Mouse (Mus musculus) kidney, adult 2 months (tissue): Measurements from ENCODE around the gene Phyhipl. TPM values are rescaled to one million over a fixed set of nuclear protein-coding genes. Genes with fewer than 3 reads are reported as not detected.

Experiments
- DNase-seq: peaks from one replicate; pipeline ENCODE4 v3.0.0; 2021
- H3K27ac ChIP-seq: fragments of 200-500 bp; 2 replicates; pipeline ENCODE4 v1.5.1; 2012; ENCODE audit warnings: low read depth, low read length, control low read depth, inconsistent platforms; ENCODE audit not compliant: insufficient read depth
- H3K27me3 ChIP-seq: fragments of 200-500 bp; replicated peaks from 2 replicates; pipeline ENCODE4 v1.6.1; 2012; ENCODE audit warnings: mild to moderate bottlenecking, moderate library complexity, low read length, inconsistent platforms; ENCODE audit not compliant: control insufficient read depth, insufficient read depth
- H3K36me3 ChIP-seq: fragments of 200-500 bp; 2 replicates; pipeline ENCODE4 v1.6.1; 2012; ENCODE audit warnings: mild to moderate bottlenecking, moderate library complexity, low read length, inconsistent platforms; ENCODE audit not compliant: control insufficient read depth, insufficient read depth
- H3K4me1 ChIP-seq: fragments of 200-500 bp; 2 replicates; pipeline ENCODE4 v1.6.1; 2011; ENCODE audit warnings: low read length; ENCODE audit not compliant: control insufficient read depth, insufficient read depth
- H3K4me3 ChIP-seq: fragments of 200-500 bp; 2 replicates; pipeline ENCODE4 v1.5.1; 2011; ENCODE audit warnings: mild to moderate bottlenecking, low read depth, low read length, control low read depth; ENCODE audit not compliant: insufficient read depth
- CTCF ChIP-seq: fragments of 200-500 bp; conservative IDR thresholded peaks from 2 replicates; pipeline ENCODE4 v1.5.1; 2011; ENCODE audit warnings: low read depth, mild to moderate bottlenecking, control low read depth, low read length, moderate library complexity, mixed read lengths; ENCODE audit not compliant: insufficient read depth, insufficient read length
- POLR2A ChIP-seq: fragments of 200-500 bp; IDR thresholded peaks from one replicate; pipeline ENCODE4 v1.6.1; 2011; ENCODE audit warnings: low read depth, low read length, control low read depth
- WGBS: fragments of 180-500 bp; shearing (Covaris S2); methylation state at CpG from one replicate; pipeline ENCODE4 v1.1.7; 2018; 5-methylcytosine and 5-hydroxymethylcytosine counted together
- polyA plus RNA-seq: library from polyadenylated mRNA; depleted of rRNA; stranded (reverse); fragments of >200 nt; gene quantifications from 2 replicates; pipeline ENCODE4 v1.2.3, GENCODE M21; 2012

Gene Phyhipl
- polyA plus RNA-seq, 1 experiment, result 75.4 TPM

GRCm38 (mm10) chr10:70635261-70635660 lies 20.5 kb downstream of the Phyhipl start:
- Histone ChIP-seq H3K4me1 (peaks cover 6% of the 10 kb centered on the region; the same call in 1 of the 2 replicates), H3K27me3 (no peaks in the 10 kb centered on the region), H3K4me3 (no peak overlapping the region), H3K27ac (no peak overlapping the region), H3K36me3 (no peaks in the 10 kb centered on the region)
- 14% methylated on average over 1 of the region's 1 CpGs for WGBS
- no peak for TF ChIP-seq POLR2A
- no peak for TF ChIP-seq CTCF
- peak; percentile 49 for DNase-seq

- Histone ChIP-seq H3K4me1 (0 out of 2 replicates have a peak, but pooled peaks cover 2% of the 10 kb centered on the region), H3K36me3 (no peaks in the 10 kb centered on the region), H3K4me3 (no peak overlapping the region), H3K27ac (no peak overlapping the region), H3K27me3 (no peaks in the 10 kb centered on the region)
- no peak for TF ChIP-seq CTCF
- TF ChIP-seq POLR2A, result no peak
- DNase-seq, result no peak
- 60% methylated on average over 1 of the region's 1 CpGs for WGBS
Observed at GRCm38 (mm10) chr10:70631142-70631541, 24.6 kb downstream of the Phyhipl start.

GRCm38 (mm10) chr10:70623461-70623860 lies 32.3 kb downstream of the Phyhipl start:
- H3K4me3 ChIP-seq, result no peak overlapping the region
- no peak for TF ChIP-seq CTCF
- DNase-seq, result peak; percentile 60
- H3K27ac ChIP-seq, result no peak overlapping the region
- 76% methylated on average over 3 of the region's 3 CpGs for WGBS
- no peaks in the 10 kb centered on the region for H3K27me3 ChIP-seq
- H3K36me3 ChIP-seq, result no peaks in the 10 kb centered on the region
- H3K4me1 ChIP-seq, result no peaks in the 10 kb centered on the region

GRCm38 (mm10) chr10:70616377-70616776 lies 39.4 kb downstream of the Phyhipl start:
- Histone ChIP-seq H3K4me1 (no peaks in the 10 kb centered on the region), H3K4me3 (no peak overlapping the region), H3K36me3 (no peaks in the 10 kb centered on the region), H3K27ac (no peak overlapping the region), H3K27me3 (no peaks in the 10 kb centered on the region)
- 92% methylated on average over 6 of the region's 6 CpGs for WGBS
- DNase-seq, result no peak
- no peak for TF ChIP-seq POLR2A

- Histone ChIP-seq H3K27ac (no peak overlapping the region), H3K4me3 (no peak overlapping the region), H3K4me1 (no peaks in the 10 kb centered on the region), H3K27me3 (no peaks in the 10 kb centered on the region), H3K36me3 (no peaks in the 10 kb centered on the region; the same call in 1 of the 2 replicates)
- WGBS, result 89% methylated on average over 1 of the region's 1 CpGs
- DNase-seq, result no peak
- no peak for TF ChIP-seq POLR2A
- TF ChIP-seq CTCF, result no peak
Observed at GRCm38 (mm10) chr10:70611633-70612032, 44.1 kb downstream of the Phyhipl start.

GRCm38 (mm10) chr10:70599925-70600305 lies 55.9 kb downstream of the Phyhipl start:
- peaks cover 6% of the 10 kb centered on the region; the same call in 1 of the 2 replicates for H3K4me1 ChIP-seq
- no peak for TF ChIP-seq POLR2A
- TF ChIP-seq CTCF, result no peak
- WGBS, result 1% methylated on average over 28 of the region's 28 CpGs
- H3K27ac ChIP-seq, result 0 out of 2 replicates have a peak overlapping the region, but pooled peaks have one; percentile 1
- H3K4me3 ChIP-seq, result peak overlapping the region; percentile 86
- H3K27me3 ChIP-seq, result no peaks in the 10 kb centered on the region
- H3K36me3 ChIP-seq, result no peaks in the 10 kb centered on the region
- DNase-seq, result no peak

GRCm38 (mm10) chr10:70599126-70599924 lies 56.4 kb downstream of the Phyhipl start:
- H3K27me3 ChIP-seq, result no peaks in the 10 kb centered on the region
- TF ChIP-seq CTCF, result no peak
- no peak for TF ChIP-seq POLR2A
- no peaks in the 10 kb centered on the region for H3K36me3 ChIP-seq
- peak overlapping the region; percentile 46; the same call in 1 of the 2 replicates for H3K27ac ChIP-seq
- H3K4me1 ChIP-seq, result peaks cover 6% of the 10 kb centered on the region; the same call in 1 of the 2 replicates
- under 1% methylated on average over 109 of the region's 124 CpGs for WGBS
- DNase-seq, result peak; percentile 97
- peak overlapping the region; percentile 86 for H3K4me3 ChIP-seq
